Mouse (Mus musculus) mouse embryonic stem cell (cell line): ENCODE data around the gene Mmd.

Experiments used
- in situ Hi-C, 2 experiments: fragments of 300-500 bp; cut with MboI; formaldehyde crosslinking; loops; 1 replicate in 1 of 2; 3 replicates in 1 of 2; pipeline ENCODE4 v1.14.3; 2019 to 2020; ENCODE audit warnings: low sequenced_read_pairs in 2 of 2, low pct_unique_long_range_greater_than_20kb in 1 of 2, mixed read lengths in 1 of 2; ENCODE audit not compliant: unreplicated experiment in 1 of 2

The Mmd gene

GRCm38 (mm10) chr11:90249025-90249650 lies at the start of gene Mmd:
Mmd (plus strand) TSS chr11:90249456.
- in situ Hi-C loops = no loop called here

- in situ Hi-C loops = no loop called here
Observed at GRCm38 (mm10) chr11:90200826-90201225, 48.4 kb upstream of the Mmd start.

- in situ Hi-C loops = no loop called here
Observed at GRCm38 (mm10) chr11:90214246-90214645, 35.0 kb upstream of the Mmd start.

- in situ Hi-C loops = no loop called here
Observed at GRCm38 (mm10) chr11:90220022-90220645, 29.1 kb upstream of the Mmd start.

- in situ Hi-C loops = no loop called here
Observed at GRCm38 (mm10) chr11:90220750-90221149, 28.5 kb upstream of the Mmd start.

GRCm38 (mm10) chr11:90224914-90225470 lies 24.3 kb upstream of the Mmd start:
- in situ Hi-C loops = no loop called here

- in situ Hi-C loops = no loop called here
Observed at GRCm38 (mm10) chr11:90227000-90227922, 22.0 kb upstream of the Mmd start.

GRCm38 (mm10) chr11:90228251-90228949 lies 20.9 kb upstream of the Mmd start:
- in situ Hi-C loops = no loop called here

- in situ Hi-C loops = no loop called here
Observed at GRCm38 (mm10) chr11:90229800-90230199, 19.5 kb upstream of the Mmd start.

GRCm38 (mm10) chr11:90230671-90231070 lies 18.6 kb upstream of the Mmd start:
- in situ Hi-C loops = no loop called here

GRCm38 (mm10) chr11:90231631-90232030 lies 17.6 kb upstream of the Mmd start:
- in situ Hi-C loops = no loop called here

GRCm38 (mm10) chr11:90232685-90233084 lies 16.6 kb upstream of the Mmd start:
- in situ Hi-C loops = no loop called here

- in situ Hi-C loops = no loop called here
Observed at GRCm38 (mm10) chr11:90235221-90235620, 14.0 kb upstream of the Mmd start.

GRCm38 (mm10) chr11:90237616-90238015 lies 11.6 kb upstream of the Mmd start:
- in situ Hi-C loops = no loop called here

- in situ Hi-C loops = no loop called here
Observed at GRCm38 (mm10) chr11:90238657-90239056, 10.6 kb upstream of the Mmd start.

- in situ Hi-C loops = no loop called here
Observed at GRCm38 (mm10) chr11:90240652-90241330, 8.5 kb upstream of the Mmd start.

GRCm38 (mm10) chr11:90241874-90242273 lies 7.4 kb upstream of the Mmd start:
- in situ Hi-C loops = no loop called here

- in situ Hi-C loops = no loop called here
Observed at GRCm38 (mm10) chr11:90243300-90243699, 6.0 kb upstream of the Mmd start.
